Mouse (Mus musculus): Measurements from ENCODE around the gene Cttnbp2. TPM values are rescaled to one million over a fixed set of nuclear protein-coding genes. Genes with fewer than 3 reads are reported as not detected.

The Cttnbp2 gene
- total RNA-seq, 2 experiments from 2014 or later = 164 to 179 TPM

- DNase-seq (ENCODE audit: extremely low spot score in 1 of 2, low spot score in 2 of 2) = no peak
- TF ChIP-seq CTCF (IDR thresholded peaks at IDR 0.05) = no peak
Measured at GRCm38 (mm10) chr6:18465626-18466025, 49.0 kb downstream of the Cttnbp2 start.

GRCm38 (mm10) chr6:18459657-18460056, 55.0 kb downstream of the Cttnbp2 start:
- H3K27ac ChIP-seq = peak overlapping the region; percentile 2; the same call in 1 of the 2 replicates
- DNase-seq (ENCODE audit: extremely low spot score in 1 of 2, low spot score in 2 of 2) = no peak
- H3K4me3 ChIP-seq = no peak overlapping the region
- no peak for TF ChIP-seq CTCF (IDR thresholded peaks at IDR 0.05)
- intact Hi-C loops (cut with DNase I) = no loop called here

More at GRCm38 (mm10) chr6:18465626-18466025, 49.0 kb downstream of the Cttnbp2 start:
- Histone ChIP-seq H3K4me3 (no peak overlapping the region), H3K27ac (peak overlapping the region; percentile 82)
- intact Hi-C loops (cut with DNase I) = no loop called here

- intact Hi-C loops (cut with DNase I) = no loop called here
- H3K4me3 ChIP-seq = no peak overlapping the region
- no peak for DNase-seq (ENCODE audit: extremely low spot score in 1 of 2, low spot score in 2 of 2)
- peak overlapping the region; percentile 40; the same call in 1 of the 2 replicates for H3K27ac ChIP-seq
- no peak for TF ChIP-seq CTCF (IDR thresholded peaks at IDR 0.05)
Measured at GRCm38 (mm10) chr6:18450551-18451193, 64.0 kb downstream of the Cttnbp2 start.

- Histone ChIP-seq H3K4me3 (no peak overlapping the region), H3K27ac (peak overlapping the region; percentile 21; the same call in 1 of the 2 replicates)
- TF ChIP-seq CTCF (IDR thresholded peaks at IDR 0.05) = no peak
- DNase-seq (ENCODE audit: extremely low spot score in 1 of 2, low spot score in 2 of 2) = no peak
- intact Hi-C loops (cut with DNase I) = loop anchor here (5.0 kb wide), 1 partner anchor 64 kb away; the partner anchor contains the start of gene Cttnbp2
Measured at GRCm38 (mm10) chr6:18448078-18448477, 66.6 kb downstream of the Cttnbp2 start.

GRCm38 (mm10) chr6:18446917-18447316, 67.7 kb downstream of the Cttnbp2 start:
- intact Hi-C loops (cut with DNase I) = loop anchor here (5.0 kb wide), 1 partner anchor 65 kb away; the partner anchor contains the start of gene Cttnbp2
- H3K27ac ChIP-seq = peak overlapping the region; percentile 86
- H3K4me3 ChIP-seq = no peak overlapping the region
- DNase-seq (ENCODE audit: extremely low spot score in 1 of 2, low spot score in 2 of 2) = no peak
- no peak for TF ChIP-seq CTCF (IDR thresholded peaks at IDR 0.05)

GRCm38 (mm10) chr6:18446359-18446758, 68.3 kb downstream of the Cttnbp2 start:
- DNase-seq (ENCODE audit: extremely low spot score in 1 of 2, low spot score in 2 of 2) = no peak
- intact Hi-C loops (cut with DNase I) = loop anchor here (5.0 kb wide), 1 partner anchor 66 kb away; the partner anchor contains the start of gene Cttnbp2
- no peak for TF ChIP-seq CTCF (IDR thresholded peaks at IDR 0.05)
- Histone ChIP-seq H3K27ac (peak overlapping the region; percentile 86), H3K4me3 (no peak overlapping the region)

GRCm38 (mm10) chr6:18445747-18446146, 68.9 kb downstream of the Cttnbp2 start:
- DNase-seq (ENCODE audit: extremely low spot score in 1 of 2, low spot score in 2 of 2) = no peak
- Histone ChIP-seq H3K27ac (peak overlapping the region; percentile 86), H3K4me3 (no peak overlapping the region)
- no peak for TF ChIP-seq CTCF (IDR thresholded peaks at IDR 0.05)
- intact Hi-C loops (cut with DNase I) = loop anchor here (5.0 kb wide), 1 partner anchor 67 kb away; the partner anchor contains the start of gene Cttnbp2

GRCm38 (mm10) chr6:18442303-18442702, 72.3 kb downstream of the Cttnbp2 start:
- no peak overlapping the region for H3K4me3 ChIP-seq
- H3K27ac ChIP-seq = no peak overlapping the region
- intact Hi-C loops (cut with DNase I) = no loop called here
- no peak for DNase-seq (ENCODE audit: extremely low spot score in 1 of 2, low spot score in 2 of 2)
- no peak for TF ChIP-seq CTCF (IDR thresholded peaks at IDR 0.05)

GRCm38 (mm10) chr6:18440918-18441532, 73.6 kb downstream of the Cttnbp2 start:
- H3K4me3 ChIP-seq = no peak overlapping the region
- no peak overlapping the region; the same call in 1 of the 2 replicates for H3K27ac ChIP-seq
- no peak for DNase-seq (ENCODE audit: extremely low spot score in 1 of 2, low spot score in 2 of 2)
- intact Hi-C loops (cut with DNase I) = no loop called here
- no peak for TF ChIP-seq CTCF (IDR thresholded peaks at IDR 0.05)

- H3K4me3 ChIP-seq = no peak overlapping the region
- DNase-seq (ENCODE audit: extremely low spot score in 1 of 2, low spot score in 2 of 2) = no peak
- H3K27ac ChIP-seq = peak overlapping the region; percentile 16; the same call in 1 of the 2 replicates
- intact Hi-C loops (cut with DNase I) = no loop called here
- TF ChIP-seq CTCF (IDR thresholded peaks at IDR 0.05) = no peak
Measured at GRCm38 (mm10) chr6:18436127-18436812, 78.4 kb downstream of the Cttnbp2 start.

- no peak for TF ChIP-seq CTCF (IDR thresholded peaks at IDR 0.05)
- Histone ChIP-seq H3K27ac (peak overlapping the region; percentile 66; the same call in 1 of the 2 replicates), H3K4me3 (no peak overlapping the region)
- no peak for DNase-seq (ENCODE audit: extremely low spot score in 1 of 2, low spot score in 2 of 2)
- intact Hi-C loops (cut with DNase I) = no loop called here
Measured at GRCm38 (mm10) chr6:18434828-18435531, 79.7 kb downstream of the Cttnbp2 start.

Data from left cerebral cortex, adult 2 months (tissue).